Mouse (Mus musculus): ENCODE results near the gene Olfr374.
"Not testable (repeated sequence)": the region's sequence is repeated elsewhere in the genome, so short reads cannot be mapped to it uniquely, and the experiment has no call there.

GRCm38 (mm10) chr8:72082877-72083276, 24.0 kb upstream of the Olfr374 start, which contains the start of gene Olfr373:
- TF ChIP-seq TAL1, GATA1 (IDR thresholded peaks at IDR 0.05; ENCODE audit: low read length): not testable (repeated sequence)
